Mouse (Mus musculus) layer of hippocampus, adult 9-10 months (tissue): ENCODE results near the gene Klhl24.

Experiments used
- DNase-seq: peaks from one replicate; pipeline ENCODE4 v3.0.0; 2022; ENCODE audit warnings: low spot score

Gene Klhl24

GRCm38 (mm10) chr16:20144568-20144967 lies 47.2 kb downstream of the Klhl24 start:
- no peak for DNase-seq

- DNase-seq: no peak
Observed at GRCm38 (mm10) chr16:20151991-20152390, 54.6 kb downstream of the Klhl24 start.

- DNase-seq: no peak
Observed at GRCm38 (mm10) chr16:20153742-20154141, 56.4 kb downstream of the Klhl24 start.

GRCm38 (mm10) chr16:20160130-20160529 lies 62.8 kb downstream of the Klhl24 start:
- no peak for DNase-seq

- DNase-seq: no peak
Observed at GRCm38 (mm10) chr16:20169071-20169470, 71.7 kb downstream of the Klhl24 start.

GRCm38 (mm10) chr16:20169471-20170106 lies 72.2 kb downstream of the Klhl24 start:
- DNase-seq: no peak
